Mouse (Mus musculus) urinary bladder, postnatal 36 days (tissue): ENCODE results near the gene Msh5.
"Not testable (repeated sequence)": the region's sequence is repeated elsewhere in the genome, so short reads cannot be mapped to it uniquely, and the experiment has no call there.

ENCODE experiments used
- DNase-seq, 2 experiments: peaks; one replicate each; pipeline ENCODE4 v3.0.0; 2022; ENCODE audit warnings: low spot score in 2 of 2, mixed read lengths in 1 of 2

The Msh5 gene

DNA sequence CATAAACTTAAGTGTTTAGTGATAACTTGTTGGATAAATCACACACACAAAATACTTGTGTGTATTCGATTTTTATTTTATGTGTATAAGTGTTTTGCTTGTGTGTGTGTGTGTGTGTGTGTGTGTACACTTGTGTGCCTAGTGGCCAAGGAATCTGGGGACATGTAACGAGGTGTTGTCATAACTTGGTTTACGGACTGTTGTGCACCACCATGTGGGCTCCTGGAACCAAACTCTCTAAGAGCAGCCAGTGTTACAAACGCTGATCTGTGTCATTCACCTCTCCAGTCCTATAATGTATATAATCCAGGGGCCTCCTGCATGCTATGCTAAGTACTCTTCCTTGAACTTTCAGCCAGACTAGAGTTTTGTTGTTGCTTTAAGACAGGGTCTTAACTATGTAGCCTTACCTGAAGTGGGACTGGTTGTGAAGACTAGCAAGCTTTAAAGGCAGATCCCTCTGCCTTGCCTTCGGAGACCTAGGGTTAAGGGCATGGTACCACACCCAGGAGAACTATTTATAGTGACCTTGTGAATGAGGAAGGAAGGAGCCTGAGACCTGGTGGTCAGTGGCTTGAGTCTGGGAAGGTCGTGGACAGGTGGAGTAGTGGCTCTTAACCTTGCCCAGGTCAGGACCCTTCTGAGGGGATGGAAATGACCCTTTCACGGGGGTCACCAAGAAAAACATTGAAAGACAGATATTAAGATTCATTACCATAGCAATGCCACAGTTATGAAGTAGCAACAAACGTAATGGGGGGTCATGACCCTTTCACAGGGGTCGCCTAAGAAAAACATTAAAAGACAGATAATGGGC is 43.3 kb downstream of the Msh5 start:
- DNase-seq: no peak

- no peak for DNase-seq
These were observed 44.2 kb downstream of the Msh5 start for GRCm38 (mm10) chr17:35002153-35002865.

GRCm38 (mm10) chr17:35001452-35002152 is 44.9 kb downstream of the Msh5 start:
- no peak for DNase-seq

- peak; percentile 82 to 85 for DNase-seq
These were observed 45.7 kb downstream of the Msh5 start, which contains the start of gene Vars for GRCm38 (mm10) chr17:35000717-35001451. Gene Vars, plus strand, starts transcription at chr17:35000987.

DNA sequence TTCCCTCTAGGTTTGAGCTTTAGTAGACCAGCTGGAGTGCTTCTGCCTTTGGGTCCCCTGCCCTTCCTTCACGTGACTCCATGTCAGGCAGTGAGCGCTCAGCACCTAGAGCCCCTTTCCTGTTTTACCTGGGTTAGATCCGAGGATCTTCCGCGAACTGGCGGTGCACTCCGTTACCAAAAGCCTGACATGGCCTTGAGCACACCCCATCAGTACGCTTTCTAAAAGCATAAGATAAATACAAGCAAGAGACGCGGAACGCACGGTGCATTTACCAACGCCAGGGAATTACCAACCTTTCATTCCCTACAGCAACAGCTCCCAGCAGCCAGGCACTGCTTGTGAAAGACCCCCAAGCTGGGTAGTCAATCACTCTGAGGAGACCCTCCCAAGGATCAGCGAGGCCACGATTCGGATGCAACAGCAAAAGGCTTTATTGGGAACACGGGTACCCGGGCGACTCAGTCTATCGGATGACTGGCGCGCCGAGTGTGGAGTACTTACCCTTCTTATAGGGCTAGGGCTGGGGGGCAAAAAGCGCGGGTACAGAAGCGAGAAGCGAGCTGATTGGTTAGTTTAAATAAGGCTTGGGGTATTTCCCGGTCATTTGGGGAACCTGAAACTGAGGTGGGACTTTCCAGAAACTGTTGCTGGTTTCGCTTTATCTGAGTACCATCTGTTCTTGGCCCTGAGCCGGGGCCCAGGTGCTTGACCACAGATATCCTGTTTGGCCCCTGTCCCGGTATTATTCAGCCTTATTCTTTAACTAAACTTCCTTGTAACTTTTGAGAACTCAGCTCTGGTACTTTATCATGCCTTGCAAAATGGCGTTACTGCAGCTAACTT is 46.5 kb downstream of the Msh5 start:
- not testable (repeated sequence) for DNase-seq

DNA sequence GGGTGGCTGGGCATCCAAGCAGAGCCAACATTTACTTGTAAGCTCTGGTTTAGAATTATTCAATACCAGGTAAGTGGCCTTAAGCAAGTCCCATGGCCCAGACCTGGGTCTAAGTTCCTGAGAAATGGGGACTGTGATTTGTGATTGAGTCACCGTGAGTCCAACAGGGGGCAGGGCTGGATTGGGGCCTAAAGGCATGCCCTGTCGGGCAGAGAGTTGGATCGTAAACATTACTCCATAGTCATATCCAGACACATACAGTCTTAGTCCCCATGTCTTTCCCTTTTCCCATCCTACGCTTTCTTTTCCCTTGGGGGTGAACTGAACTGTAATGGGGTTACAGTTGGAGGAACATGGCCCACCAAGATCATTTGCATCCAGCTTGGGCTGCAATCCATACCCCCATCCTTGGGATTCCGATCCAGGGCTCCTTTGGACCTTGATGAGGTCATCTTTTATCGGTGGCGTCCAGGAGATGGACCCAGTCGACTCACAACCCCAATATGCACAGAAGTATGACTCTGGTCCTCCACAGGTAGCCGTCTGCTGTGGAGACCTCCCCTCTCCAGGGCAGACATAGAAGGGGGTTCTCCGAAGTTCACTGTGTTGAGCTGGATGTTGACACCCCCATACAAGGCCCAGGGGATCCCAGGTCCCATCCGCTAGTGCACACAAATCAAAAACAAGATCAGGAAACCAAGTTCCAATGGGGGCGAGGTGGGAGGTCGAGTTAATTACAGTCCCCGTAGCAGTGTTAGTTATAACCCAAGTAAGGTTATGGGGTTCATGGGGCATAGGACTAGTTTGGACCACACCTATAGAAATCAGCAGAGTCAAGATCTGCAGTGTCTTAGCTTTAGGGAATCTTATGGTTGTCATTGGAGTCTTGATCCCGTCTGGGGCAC is 47.8 kb downstream of the Msh5 start:
- DNase-seq: no peak

DNA sequence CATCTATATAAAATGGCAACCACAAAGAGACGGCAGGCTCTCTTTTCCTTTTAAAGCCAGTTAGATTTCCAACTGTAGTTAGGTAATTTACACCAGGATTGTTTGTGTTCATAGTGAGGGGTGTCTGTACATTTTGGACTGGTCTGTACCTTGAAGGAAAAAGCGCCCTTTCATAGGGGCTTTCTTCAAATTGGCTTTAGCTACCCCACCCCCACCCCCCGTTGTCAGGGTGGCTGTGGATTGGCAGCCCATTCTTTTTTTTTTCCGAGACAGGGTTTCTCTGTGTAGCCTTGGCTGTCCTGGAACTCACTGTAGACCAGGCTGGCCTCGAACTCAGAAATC is 49.4 kb downstream of the Msh5 start:
- no peak for DNase-seq

- no peak for DNase-seq
These were observed 50.0 kb downstream of the Msh5 start for GRCm38 (mm10) chr17:34996411-34997141.

- not testable (repeated sequence) for DNase-seq
These were observed 50.6 kb downstream of the Msh5 start for GRCm38 (mm10) chr17:34995927-34996326.

DNA sequence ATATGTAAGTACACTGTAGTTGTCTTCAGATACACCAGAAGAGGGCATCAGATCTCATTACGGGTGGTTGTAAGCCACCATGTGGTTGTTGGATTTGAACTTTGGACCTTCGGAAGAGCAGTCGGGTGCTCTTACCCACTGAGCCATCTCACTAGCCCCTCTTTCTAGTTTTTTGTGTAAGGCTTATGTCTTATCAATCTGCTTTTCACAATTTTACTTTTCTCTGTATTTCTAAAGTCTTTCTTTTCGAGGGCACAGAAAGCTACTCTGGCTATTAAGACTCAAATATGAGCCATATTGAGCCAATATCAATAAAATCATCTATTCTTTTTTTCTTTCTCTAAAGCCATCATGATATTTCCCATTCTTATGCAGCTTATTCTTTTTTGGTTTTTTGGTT is 51.4 kb downstream of the Msh5 start:
- not testable (repeated sequence) for DNase-seq

- DNase-seq: no peak
These were observed 51.8 kb downstream of the Msh5 start for GRCm38 (mm10) chr17:34994751-34995150.

DNA sequence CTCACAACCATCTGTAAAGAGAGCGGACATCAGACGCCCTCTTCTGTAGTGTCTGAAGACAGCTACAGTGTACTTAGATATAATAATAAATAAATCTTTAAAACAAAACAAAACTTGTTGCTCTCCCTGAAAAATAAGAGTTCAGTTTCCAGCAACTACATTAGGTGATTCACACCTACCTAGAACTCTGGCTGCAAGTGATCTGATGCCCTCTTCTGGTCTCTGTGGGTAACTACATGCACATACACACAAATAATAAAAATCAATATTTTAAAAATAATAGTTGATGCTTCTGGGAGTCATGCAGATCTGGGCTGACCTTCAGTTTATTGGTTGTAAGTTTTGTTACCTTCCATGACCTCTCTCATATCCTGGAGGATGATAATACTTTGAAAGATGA is 62.3 kb downstream of the Msh5 start:
- DNase-seq: no peak

GRCm38 (mm10) chr17:34982328-34982727 is 64.2 kb downstream of the Msh5 start:
- no peak for DNase-seq

DNA sequence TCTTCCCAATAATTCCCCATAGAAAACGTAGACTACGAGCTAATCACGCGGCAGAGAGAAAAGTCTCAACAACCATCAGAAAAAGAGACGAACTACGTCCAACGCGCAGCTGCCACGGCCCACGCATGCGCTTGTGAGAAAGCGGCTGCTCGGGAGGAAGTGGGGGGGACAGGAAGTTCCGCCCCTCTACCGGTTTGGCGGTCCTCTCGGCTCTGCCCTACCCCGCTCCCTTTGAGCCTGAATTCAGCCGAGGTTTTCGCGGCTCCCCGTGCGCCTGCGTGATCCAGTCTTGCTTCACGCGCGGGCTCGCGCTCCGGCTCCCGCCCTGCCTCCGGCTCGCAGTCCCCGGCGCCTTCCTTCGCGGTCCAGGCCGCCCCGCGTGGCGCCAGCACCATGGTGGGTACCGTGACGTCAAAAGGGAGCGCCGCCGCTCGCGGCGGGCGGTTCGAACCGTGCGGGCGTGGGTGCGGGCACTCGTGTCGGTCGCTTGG is 64.8 kb downstream of the Msh5 start, which contains the start of gene Lsm2:
Gene Lsm2, plus strand, starts transcription at position 173 of the 491 bp plus-strand sequence.
- DNase-seq: peak; percentile 90 to 91

- no peak for DNase-seq
These were observed 65.9 kb downstream of the Msh5 start for GRCm38 (mm10) chr17:34980655-34981054.

GRCm38 (mm10) chr17:34979631-34980030 is 66.9 kb downstream of the Msh5 start:
- DNase-seq: no peak
